Mouse (Mus musculus) right cerebral cortex, postnatal 10 days (tissue): ENCODE results near the gene Ptpn4.
A peak's percentile ranks its signal among the peaks of the same experiment; 100 is the strongest.

Source experiments
- DNase-seq, 2 experiments: peaks; one replicate each; pipeline ENCODE4 v3.0.0; 2021; ENCODE audit warnings: low spot score in 2 of 2

Ptpn4 gene

DNA sequence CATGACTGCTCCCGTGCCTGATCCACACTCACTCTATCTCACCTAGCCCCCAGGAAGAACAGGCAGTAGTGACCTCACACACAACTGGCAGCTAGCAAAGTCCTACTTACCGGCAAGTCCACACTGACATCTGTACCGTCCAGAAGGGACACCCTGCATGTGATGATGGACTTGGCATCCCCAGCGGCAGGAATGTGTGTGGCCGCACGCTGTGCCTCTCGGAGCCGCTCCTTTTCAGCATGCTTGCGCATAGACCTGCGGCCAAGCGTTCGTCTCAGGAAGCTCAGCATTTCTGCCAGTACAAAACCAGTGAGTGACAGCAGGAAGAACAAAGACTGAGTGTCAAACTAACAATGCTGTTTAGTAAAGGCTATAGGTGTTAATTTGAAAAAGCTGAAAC is 195.0 kb downstream of the Ptpn4 start:
- no peak for DNase-seq

DNA sequence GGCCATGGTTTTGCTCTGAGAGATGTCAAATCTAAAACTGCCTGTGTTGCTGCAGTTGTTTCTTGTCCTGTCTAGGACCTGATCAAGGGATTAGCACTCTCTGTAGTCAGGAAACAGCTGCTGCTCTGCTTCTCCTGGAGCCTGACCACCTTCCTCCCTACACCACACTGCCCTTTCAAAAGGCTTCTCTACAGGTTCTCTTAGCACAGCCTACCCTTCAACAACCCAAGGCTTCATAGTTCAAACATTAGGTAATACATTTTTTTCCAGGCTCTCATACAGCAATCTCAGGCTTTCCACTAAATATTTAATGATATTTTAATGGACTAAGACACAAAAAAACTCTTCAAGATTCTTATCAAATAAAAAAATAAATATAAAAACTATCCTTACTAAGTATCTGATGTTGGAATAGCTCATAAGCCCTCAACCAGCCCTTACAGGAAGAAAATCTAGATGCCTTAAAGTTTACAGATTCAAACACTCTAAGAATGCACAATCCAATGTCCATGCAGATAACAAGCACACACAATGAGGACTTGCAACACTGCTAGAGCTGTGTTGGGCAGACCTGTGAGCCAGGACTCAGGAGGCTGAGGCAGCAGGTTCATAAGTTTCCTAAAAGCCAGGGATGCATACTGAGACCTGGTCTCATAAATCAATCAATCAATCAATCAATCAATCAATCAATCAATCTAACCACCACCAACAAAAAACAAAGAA is 196.2 kb downstream of the Ptpn4 start:
- no peak for DNase-seq

DNA sequence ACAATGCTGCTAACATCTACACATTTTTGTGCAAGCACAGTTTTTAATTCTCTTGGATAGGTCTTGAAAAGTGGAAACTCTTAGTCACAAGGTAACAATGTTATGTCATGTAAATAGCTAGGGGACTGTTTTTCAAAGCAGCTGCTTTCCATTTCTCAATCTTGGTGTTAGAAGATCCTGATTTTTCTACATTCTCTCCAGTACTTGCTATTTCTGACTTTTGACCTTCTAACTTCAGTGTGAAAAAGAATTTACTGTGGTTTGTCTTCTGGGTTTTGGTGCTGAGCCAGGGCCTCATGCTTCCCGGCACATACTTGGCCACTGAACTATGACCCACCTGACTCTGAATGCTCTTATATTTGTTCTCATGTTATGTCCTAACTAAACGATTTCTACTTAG is 197.4 kb downstream of the Ptpn4 start:
- no peak for DNase-seq

DNA sequence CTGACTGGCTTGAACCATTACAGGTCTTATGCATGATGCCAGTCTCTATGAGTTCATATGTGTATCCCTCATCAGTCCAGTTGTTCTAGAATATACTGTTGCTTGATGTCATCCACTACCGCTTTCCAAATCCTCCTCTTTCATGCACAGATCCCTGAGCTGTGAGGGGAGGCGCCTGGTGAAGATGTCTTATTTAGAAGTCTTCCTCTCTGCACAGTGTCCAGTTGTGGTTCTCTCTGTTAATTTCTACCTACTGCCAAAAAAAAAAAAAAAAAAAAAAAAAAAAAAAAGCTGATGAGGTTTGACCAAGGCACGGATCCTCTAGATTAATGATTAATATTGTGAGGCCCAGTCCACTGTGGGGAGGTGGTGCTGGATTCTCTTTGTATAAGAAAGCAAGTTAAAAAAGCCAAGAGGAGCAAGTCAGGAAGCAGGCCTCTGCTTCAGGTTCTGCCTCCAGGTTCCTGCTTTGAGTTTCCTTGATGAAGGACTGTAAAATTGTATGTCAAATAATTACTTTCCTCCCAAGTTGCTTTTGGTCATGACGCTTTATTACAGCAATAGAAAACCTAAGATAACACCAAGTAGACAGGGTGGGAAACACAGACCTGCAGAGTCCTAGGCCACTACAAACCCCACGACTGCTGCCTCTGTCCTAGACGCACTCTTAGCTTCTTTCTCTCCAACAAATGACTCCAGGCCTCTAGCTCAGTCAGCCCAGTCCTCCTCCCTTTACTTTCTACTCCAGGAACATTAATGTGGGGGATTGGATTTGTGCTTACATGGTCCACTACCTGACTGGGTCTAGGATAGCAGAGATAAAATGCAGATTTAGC is 200.0 kb downstream of the Ptpn4 start:
- DNase-seq = no peak

GRCm38 (mm10) chr1:119634746-119635145 is 202.7 kb downstream of the Ptpn4 start:
- no peak for DNase-seq

DNA sequence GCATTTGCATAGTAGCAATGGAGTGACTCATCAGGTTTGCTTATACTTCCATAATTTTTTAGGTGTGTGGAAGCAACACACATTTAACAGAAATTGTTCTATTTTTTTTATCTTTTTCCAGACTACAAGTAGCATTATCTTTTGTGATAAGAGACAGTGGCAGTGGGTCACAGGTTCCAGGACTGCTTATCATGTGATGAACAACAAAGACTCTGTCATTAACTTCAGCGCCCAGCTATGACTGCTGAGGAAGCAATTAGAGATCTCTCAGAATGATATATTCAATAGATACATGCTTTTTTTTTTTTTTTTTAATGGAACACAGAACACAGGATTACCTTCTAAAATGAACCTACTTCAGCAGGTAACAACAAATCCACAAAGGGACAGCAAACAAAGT is 207.0 kb downstream of the Ptpn4 start:
- DNase-seq = no peak

- DNase-seq = no peak
Observed at GRCm38 (mm10) chr1:119626837-119627236, 210.6 kb downstream of the Ptpn4 start.

- no peak for DNase-seq
Observed at GRCm38 (mm10) chr1:119624444-119624843, 213.0 kb downstream of the Ptpn4 start.

GRCm38 (mm10) chr1:119605396-119605795 is 232.0 kb downstream of the Ptpn4 start:
- peak in 1 of 2 experiments; percentile 26 for DNase-seq
